Mouse (Mus musculus) ES-E14 (cell line): ENCODE results near the gene Cwc22. TPM values are rescaled to one million over a fixed set of nuclear protein-coding genes. Genes with fewer than 3 reads are reported as not detected.

ENCODE experiments used
- DNase-seq: peaks from one replicate; pipeline ENCODE4 v3.0.0-alpha.2; 2013; ENCODE audit warnings: low read depth, low spot score
- H3K27ac ChIP-seq: 2 replicates; pipeline ENCODE4 v1.5.1; 2012; ENCODE audit warnings: low read depth, mild to moderate bottlenecking, low read length, moderate library complexity, mixed read lengths; ENCODE audit not compliant: poor library complexity, insufficient read depth, severe bottlenecking
- H3K36me3 ChIP-seq: 2 replicates; pipeline ENCODE4 v1.6.1; 2012; ENCODE audit warnings: mild to moderate bottlenecking, low read length, moderate library complexity, mixed read lengths; ENCODE audit not compliant: control insufficient read depth, poor library complexity, insufficient read depth, severe bottlenecking
- H3K4me1 ChIP-seq, 2 experiments: fragments of 150-350 bp in 1 of 2; sonication (generic) in 1 of 2; 2 replicates each; pipeline ENCODE4 v1.6.1; 2012; ENCODE audit warnings: low read length in 2 of 2, mild to moderate bottlenecking in 1 of 2, mixed read lengths in 1 of 2; ENCODE audit not compliant: control insufficient read depth in 2 of 2, insufficient read depth in 2 of 2, poor library complexity in 1 of 2
- H3K4me3 ChIP-seq, 2 experiments: fragments of 150-350 bp in 1 of 2; sonication (generic) in 1 of 2; 2 replicates each; pipeline ENCODE4 v1.5.1; 2012; ENCODE audit warnings: low read length in 2 of 2, low read depth in 1 of 2, mild to moderate bottlenecking in 1 of 2, mixed read lengths in 1 of 2; ENCODE audit not compliant: insufficient read depth in 1 of 2, poor library complexity in 1 of 2, severe bottlenecking in 1 of 2
- H3K9ac ChIP-seq: 2 replicates; pipeline ENCODE4 v1.6.1; 2012; ENCODE audit warnings: low read depth, mild to moderate bottlenecking, low read length, mixed read lengths; ENCODE audit not compliant: poor library complexity, insufficient read depth, severe bottlenecking
- H3K9me3 ChIP-seq: fragments of 150-350 bp; sonication (generic); 2 replicates; pipeline ENCODE4 v1.6.1; 2012; ENCODE audit warnings: low read depth, mild to moderate bottlenecking, low read length; ENCODE audit not compliant: control insufficient read depth, insufficient read depth
- CHD2 ChIP-seq: IDR thresholded peaks from 2 replicates; pipeline ENCODE4 v1.6.1; 2014; ENCODE audit warnings: mild to moderate bottlenecking, low read depth, low read length, inconsistent platforms
- HCFC1 ChIP-seq: IDR thresholded peaks from 2 replicates; pipeline ENCODE4 v1.6.1; 2012; ENCODE audit warnings: low read length, inconsistent platforms, borderline replicate concordance; ENCODE audit not compliant: insufficient read depth
- MAFK ChIP-seq: IDR thresholded peaks from 2 replicates; pipeline ENCODE4 v1.6.1; 2014; ENCODE audit warnings: mild to moderate bottlenecking, low read depth, low read length, inconsistent platforms; ENCODE audit not compliant: insufficient read depth
- ZC3H11A ChIP-seq: IDR thresholded peaks from 2 replicates; pipeline ENCODE4 v1.6.1; 2012; ENCODE audit warnings: low read depth, mild to moderate bottlenecking, inconsistent platforms, low read length, borderline replicate concordance
- ZNF384 ChIP-seq: IDR thresholded peaks from 2 replicates; pipeline ENCODE4 v1.6.1; 2012; ENCODE audit warnings: low read depth, low read length, inconsistent platforms
- in situ Hi-C, 2 experiments: fragments of 600-800 bp; cut with MboI; formaldehyde crosslinking; loops; one replicate each; pipeline ENCODE4 v1.15.1; 2025; ENCODE audit warnings: low sequenced_read_pairs in 2 of 2, inconsistent platforms in 1 of 2; ENCODE audit not compliant: unreplicated experiment in 2 of 2
- total RNA-seq: library from RNA; depleted of rRNA; stranded (reverse); fragments of 300-350 nt; gene quantifications from 2 replicates; pipeline ENCODE4 v1.2.3, GENCODE M21; 2012

The Cwc22 gene
- total RNA-seq, 1 experiment: 57.7 TPM

DNA sequence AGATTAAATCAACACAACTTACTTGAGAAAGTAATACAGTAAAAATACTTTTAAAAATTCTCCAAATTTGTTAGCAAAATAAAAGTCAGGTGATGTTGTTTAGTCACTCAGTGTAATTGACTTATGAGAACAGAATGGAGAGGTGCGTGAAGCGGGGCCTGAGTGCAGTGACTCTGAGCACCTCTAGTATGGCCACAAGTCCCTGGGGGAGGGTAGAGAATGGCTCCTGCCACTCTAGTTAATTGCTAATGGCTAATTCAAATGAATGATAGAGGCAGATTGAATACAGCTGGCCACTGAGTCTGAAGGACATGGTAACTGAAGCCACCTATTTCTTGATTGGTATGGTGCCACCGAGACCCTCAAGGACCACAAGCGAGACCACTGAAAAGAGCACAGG is 12.0 kb downstream of the Cwc22 start:
- Histone ChIP-seq H3K36me3 (peaks cover 21% of the 10 kb centered on the region), H3K4me3 (no peak overlapping the region), H3K9me3 (no peaks in the 10 kb centered on the region), H3K9ac (no peak overlapping the region), H3K27ac (no peak overlapping the region), H3K4me1 (no peaks in the 10 kb centered on the region)
- TF ChIP-seq MAFK (no peak), HCFC1 (no peak)
- in situ Hi-C loops: no loop called here
- no peak for DNase-seq

GRCm38 (mm10) chr2:77933630-77934029 is 12.5 kb downstream of the Cwc22 start:
- no peaks in the 10 kb centered on the region for H3K4me1 ChIP-seq
- no peak overlapping the region for H3K4me3 ChIP-seq
- TF ChIP-seq HCFC1 (no peak), MAFK (no peak), ZNF384 (no peak), CHD2 (no peak), ZC3H11A (no peak)
- no peak for DNase-seq
- H3K9me3 ChIP-seq: no peaks in the 10 kb centered on the region
- H3K9ac ChIP-seq: no peak overlapping the region
- H3K36me3 ChIP-seq: peaks cover 23% of the 10 kb centered on the region
- in situ Hi-C loops: no loop called here
- no peak overlapping the region for H3K27ac ChIP-seq

DNA sequence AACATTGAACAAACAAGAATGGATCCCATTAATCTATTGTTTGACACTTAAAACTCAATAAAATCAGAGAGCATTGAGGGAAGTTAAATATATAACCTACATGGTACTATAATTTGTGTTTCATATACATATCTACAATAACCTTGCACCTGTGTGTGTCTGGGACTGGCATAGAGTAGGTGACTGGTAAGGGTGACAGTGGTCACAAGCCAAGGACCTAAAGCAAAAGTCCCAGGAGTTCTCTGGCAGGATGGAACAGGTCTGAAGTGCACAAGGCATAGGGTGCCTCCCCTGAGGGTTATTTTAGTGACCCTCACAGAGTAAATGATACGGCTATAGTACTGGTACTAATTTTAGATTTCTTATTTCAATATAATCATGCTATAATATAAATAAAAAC is 14.2 kb downstream of the Cwc22 start:
- Histone ChIP-seq H3K9ac (no peak overlapping the region), H3K9me3 (no peaks in the 10 kb centered on the region), H3K4me1 (no peaks in the 10 kb centered on the region), H3K36me3 (peaks cover 27% of the 10 kb centered on the region), H3K4me3 (no peak overlapping the region), H3K27ac (no peak overlapping the region)
- no peak for DNase-seq
- TF ChIP-seq CHD2 (no peak), ZC3H11A (no peak), HCFC1 (no peak), ZNF384 (no peak), MAFK (no peak)
- in situ Hi-C loops: no loop called here

DNA sequence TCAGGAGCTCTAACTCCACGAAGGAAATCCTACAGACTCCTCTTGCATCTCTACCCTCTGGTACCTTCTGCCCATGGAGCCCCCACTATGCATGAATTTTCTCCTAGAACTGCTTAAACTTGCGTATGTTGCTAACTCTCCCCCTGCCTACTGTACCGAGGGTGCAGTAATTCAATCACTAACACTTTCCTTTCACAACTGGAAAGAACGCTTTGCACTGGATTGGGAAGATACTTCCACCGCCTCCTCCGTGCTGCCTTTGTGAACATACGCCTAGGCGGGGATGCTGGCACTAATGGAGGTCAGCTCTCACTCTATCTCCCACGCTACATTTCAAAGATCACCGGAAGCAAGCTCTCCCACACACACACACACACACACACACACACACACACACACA is 17.8 kb downstream of the Cwc22 start:
- peaks cover 25% of the 10 kb centered on the region for H3K36me3 ChIP-seq
- in situ Hi-C loops: no loop called here

DNA sequence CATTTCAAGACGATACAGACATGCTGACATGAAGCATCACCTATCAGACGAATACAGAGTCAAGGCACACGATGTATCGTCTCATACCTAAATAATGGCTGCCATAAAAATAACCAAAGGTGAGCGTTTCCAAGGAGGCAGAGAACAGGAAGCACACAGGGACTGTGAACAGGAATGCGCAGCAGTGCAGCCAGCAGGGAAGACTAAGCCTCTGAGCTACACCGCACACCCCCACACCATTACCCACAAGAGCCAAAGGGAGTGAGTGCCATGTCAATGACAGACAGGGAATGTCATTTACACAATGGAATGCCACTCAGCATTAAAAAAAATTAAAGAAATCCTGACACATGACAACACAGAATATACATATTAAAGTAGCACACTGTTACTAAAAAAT is 19.7 kb downstream of the Cwc22 start:
- TF ChIP-seq MAFK: no peak
- no peak for TF ChIP-seq ZC3H11A
- TF ChIP-seq HCFC1: no peak
- no peak for TF ChIP-seq ZNF384
- no peak for TF ChIP-seq CHD2
- no peak overlapping the region for H3K9ac ChIP-seq
- H3K36me3 ChIP-seq: peaks cover 27% of the 10 kb centered on the region
- H3K9me3 ChIP-seq: no peaks in the 10 kb centered on the region
- in situ Hi-C loops: no loop called here
- no peak overlapping the region for H3K27ac ChIP-seq
- no peaks in the 10 kb centered on the region for H3K4me1 ChIP-seq
- DNase-seq: no peak
- H3K4me3 ChIP-seq: no peak overlapping the region

More for the DNA sequence above, 17.8 kb downstream of the Cwc22 start:
- Histone ChIP-seq H3K4me3 (no peak overlapping the region), H3K4me1 (no peaks in the 10 kb centered on the region), H3K9me3 (no peaks in the 10 kb centered on the region), H3K27ac (no peak overlapping the region), H3K9ac (no peak overlapping the region)
- no peak for TF ChIP-seq ZNF384
- TF ChIP-seq CHD2: no peak
- no peak for TF ChIP-seq HCFC1
- no peak for TF ChIP-seq MAFK
- no peak for TF ChIP-seq ZC3H11A
- DNase-seq: no peak
